18 mouse cellular contexts compared by ENCODE assay signal in genomic region chr4:92542089-92542488, GRCm38 (mm10).
DNase-seq lines count a peak whose midpoint lies in the region; ATAC-seq and TF ChIP-seq lines count a peak whose summit lies in the region.
"Had no signal": no experiment of that assay in that cellular context is flagged by ENCODE, and none has a peak within 500 bp of the region (broad histone marks: within the 10 kb centered on the region; RNA-seq: fewer than 3 reads in every experiment).

No protein-coding gene starts in this region.

- no peaks in the 10 kb centered on the region for H3K9me3 ChIP-seq in hindbrain, embryonic 14.5 days (ENCODE audit: control insufficient read depth, low read length)
- no peaks in the 10 kb centered on the region for H3K9me3 ChIP-seq in midbrain, postnatal 0 days (ENCODE audit: low read length)
- no peaks in the 10 kb centered on the region for H3K9me3 ChIP-seq in kidney, embryonic 14.5 days (ENCODE audit: control insufficient read depth, low read length)
- H3K9me3 ChIP-seq: embryonic facial prominence, embryonic 12.5 days; limb, embryonic 13.5 days; liver, embryonic 15.5 days had no signal

- no peak overlapping the region for H3K9ac ChIP-seq in hindbrain, embryonic 14.5 days
- no peak overlapping the region for H3K9ac ChIP-seq in midbrain, postnatal 0 days (replicated peaks; ENCODE audit: low read length, poor library complexity, severe bottlenecking)
- H3K9ac ChIP-seq in kidney, embryonic 14.5 days (ENCODE audit: low read depth, low read length): no peak overlapping the region
- H3K9ac ChIP-seq: embryonic facial prominence, embryonic 12.5 days; limb, embryonic 13.5 days; liver, embryonic 15.5 days had no signal

- no peaks in the 10 kb centered on the region for H3K4me1 ChIP-seq in hindbrain, embryonic 14.5 days (replicated peaks; ENCODE audit: control insufficient read depth, insufficient read depth, low read length)
- H3K4me1 ChIP-seq in midbrain, postnatal 0 days (ENCODE audit: insufficient read depth, low read length): no peaks in the 10 kb centered on the region
- no peaks in the 10 kb centered on the region for H3K4me1 ChIP-seq in kidney, embryonic 14.5 days (ENCODE audit: control insufficient read depth, insufficient read depth, low read length)
- H3K4me1 ChIP-seq: embryonic facial prominence, embryonic 12.5 days; limb, embryonic 13.5 days; liver, embryonic 15.5 days had no signal

- peak; percentile 42 for DNase-seq in left cerebral cortex, postnatal 4 days
- no peak for DNase-seq in left cerebral cortex, postnatal 14 days (ENCODE audit: low spot score in 2 of 2)
- DNase-seq in brain, embryonic 18.5 days (ENCODE audit: low read depth, low spot score): peak; percentile 10
- DNase-seq in hindbrain, embryonic 14.5 days (ENCODE audit: low spot score): peak; percentile 58
- DNase-seq in midbrain, postnatal 0 days (ENCODE audit: low spot score): peak; percentile 86
- DNase-seq in frontal cortex, postnatal 14 days (ENCODE audit: low spot score in 2 of 2): no peak
- DNase-seq in spleen, postnatal 14 days (ENCODE audit: low spot score in 2 of 2): no peak
- DNase-seq: adrenal gland, adult 8-10 months; gastrocnemius, postnatal 36 days; right cerebral cortex, postnatal 25 days had no signal

- ATAC-seq in hindbrain, embryonic 14.5 days (ENCODE audit: low FRiP score): peak; percentile 93
- ATAC-seq in midbrain, postnatal 0 days (ENCODE audit: low FRiP score): peak; percentile 73; the same call in 1 of the 2 replicates
- no peak for ATAC-seq in kidney, embryonic 14.5 days (ENCODE audit: low FRiP score, low TSS enrichment)
- ATAC-seq: intestine, embryonic 16.5 days had no signal

- H3K4me3 ChIP-seq in hindbrain, embryonic 14.5 days (replicated peaks; ENCODE audit: low read length): no peak overlapping the region
- H3K4me3 ChIP-seq in midbrain, postnatal 0 days (ENCODE audit: low read depth, low read length): no peak overlapping the region
- H3K4me3 ChIP-seq in kidney, embryonic 14.5 days (ENCODE audit: low read length): no peak overlapping the region
- H3K4me3 ChIP-seq: embryonic facial prominence, embryonic 12.5 days; left cerebral cortex, adult 2 months; limb, embryonic 13.5 days; liver, embryonic 15.5 days had no signal

- H3K36me3 ChIP-seq in hindbrain, embryonic 14.5 days (replicated peaks; ENCODE audit: control insufficient read depth, insufficient read depth): no peaks in the 10 kb centered on the region
- no peaks in the 10 kb centered on the region for H3K36me3 ChIP-seq in midbrain, postnatal 0 days (ENCODE audit: insufficient read depth, low read length)
- H3K36me3 ChIP-seq in kidney, embryonic 14.5 days (ENCODE audit: control insufficient read depth, insufficient read depth, low read length): no peaks in the 10 kb centered on the region
- H3K36me3 ChIP-seq: embryonic facial prominence, embryonic 12.5 days; limb, embryonic 13.5 days; liver, embryonic 15.5 days had no signal

- H3K27ac ChIP-seq in hindbrain, embryonic 14.5 days: 0 out of 2 replicates have a peak overlapping the region, but pooled peaks have one; percentile 26
- no peak overlapping the region for H3K27ac ChIP-seq in midbrain, postnatal 0 days (ENCODE audit: low read depth, low read length)
- H3K27ac ChIP-seq in kidney, embryonic 14.5 days (ENCODE audit: low read depth, low read length): no peak overlapping the region
- H3K27ac ChIP-seq: embryonic facial prominence, embryonic 12.5 days; kidney, postnatal 0 days; left cerebral cortex, adult 2 months; limb, embryonic 13.5 days; liver, embryonic 15.5 days had no signal

- intact Hi-C loops in left cerebral cortex, postnatal 4 days (cut with DNase I): no loop called here
- intact Hi-C loops in left cerebral cortex, postnatal 14 days (cut with DNase I): no loop called here

- H3K27me3 ChIP-seq in hindbrain, embryonic 14.5 days (ENCODE audit: control insufficient read depth, insufficient read depth, low read length): no peaks in the 10 kb centered on the region
- no peaks in the 10 kb centered on the region for H3K27me3 ChIP-seq in midbrain, postnatal 0 days (ENCODE audit: insufficient read depth, low read length)
- no peaks in the 10 kb centered on the region for H3K27me3 ChIP-seq in kidney, embryonic 14.5 days (ENCODE audit: control insufficient read depth, insufficient read depth, low read length)
- H3K27me3 ChIP-seq: embryonic facial prominence, embryonic 12.5 days; limb, embryonic 13.5 days; liver, embryonic 15.5 days had no signal

- no peak for TF ChIP-seq CTCF in midbrain, postnatal 0 days (IDR thresholded peaks at IDR 0.05)

- H3K4me2 ChIP-seq in hindbrain, embryonic 14.5 days (replicated peaks): no peak overlapping the region
- H3K4me2 ChIP-seq in midbrain, postnatal 0 days (ENCODE audit: low read depth, low read length, poor library complexity, severe bottlenecking): no peak overlapping the region
- no peak overlapping the region for H3K4me2 ChIP-seq in kidney, embryonic 14.5 days (replicated peaks; ENCODE audit: low read depth, low read length)
- H3K4me2 ChIP-seq: embryonic facial prominence, embryonic 12.5 days; heart, embryonic 11.5 days; limb, embryonic 13.5 days; liver, embryonic 15.5 days had no signal

Comparison
In these comparisons a context has a peak if more than half of its experiments do, and no peak if none do; other contexts are left out.
1. DNase-seq: peak in left cerebral cortex, postnatal 4 days (single experiment), brain, embryonic 18.5 days (single experiment), hindbrain, embryonic 14.5 days (single experiment) and midbrain, postnatal 0 days (single experiment); none in left cerebral cortex, postnatal 14 days (0 of 2), frontal cortex, postnatal 14 days (0 of 2) and spleen, postnatal 14 days (0 of 2).